Mouse (Mus musculus) hindbrain, embryonic 15.5 days (tissue): ENCODE results near the gene Capn15. TPM values are rescaled to one million over a fixed set of nuclear protein-coding genes. Genes with fewer than 3 reads are reported as not detected.

Experiments used
- ATAC-seq: fragments of 200-750 bp; cut with Nextera tagmentation; 2 replicates; pipeline ENCODE4 v1.8.0; 2017; ENCODE audit warnings: low read depth, moderate number of reproducible peaks, moderate TSS enrichment; ENCODE audit not compliant: low FRiP score
- H3K27ac ChIP-seq: fragments of 300-500 bp; sonication (generic); replicated peaks from 2 replicates; pipeline ENCODE4 v1.5.1; 2015; ENCODE audit warnings: mild to moderate bottlenecking, inconsistent platforms
- H3K27me3 ChIP-seq: fragments of 300-500 bp; sonication (generic); 2 replicates; pipeline ENCODE4 v1.6.1; 2015; ENCODE audit warnings: control low read depth, inconsistent platforms
- H3K36me3 ChIP-seq: fragments of 300-500 bp; sonication (generic); 2 replicates; pipeline ENCODE4 v1.6.1; 2015; ENCODE audit warnings: control low read depth, inconsistent platforms
- H3K4me1 ChIP-seq: fragments of 300-500 bp; sonication (generic); replicated peaks from 2 replicates; pipeline ENCODE4 v1.6.1; 2015; ENCODE audit warnings: control low read depth, inconsistent platforms
- H3K4me2 ChIP-seq: fragments of 300-500 bp; sonication (generic); 2 replicates; pipeline ENCODE4 v1.6.1; 2015; ENCODE audit warnings: moderate library complexity, mild to moderate bottlenecking, inconsistent platforms
- H3K4me3 ChIP-seq: fragments of 300-500 bp; sonication (generic); 2 replicates; pipeline ENCODE4 v1.5.1; 2015; ENCODE audit warnings: mild to moderate bottlenecking, inconsistent platforms
- H3K9ac ChIP-seq: fragments of 300-500 bp; sonication (generic); 2 replicates; pipeline ENCODE4 v1.6.1; 2015; ENCODE audit warnings: inconsistent platforms
- H3K9me3 ChIP-seq: fragments of 300-500 bp; sonication (generic); 2 replicates; pipeline ENCODE4 v1.6.1; 2016; ENCODE audit warnings: control low read depth, inconsistent platforms
- WGBS: fragments of 180-500 bp; shearing (Covaris S2); methylation state at CpG from one replicate; pipeline ENCODE4 v1.1.7; 2015; 5-methylcytosine and 5-hydroxymethylcytosine counted together
- polyA plus RNA-seq: library from polyadenylated mRNA; unstranded; fragments of >200 nt; fragmentation: Nextera tagmentation; extraction: Ambion mirVana; gene quantifications from 2 replicates; pipeline ENCODE4 v1.2.1, GENCODE M21; 2015

The Capn15 gene
- polyA plus RNA-seq, 1 experiment from 2014 or later: 27.6 TPM

DNA sequence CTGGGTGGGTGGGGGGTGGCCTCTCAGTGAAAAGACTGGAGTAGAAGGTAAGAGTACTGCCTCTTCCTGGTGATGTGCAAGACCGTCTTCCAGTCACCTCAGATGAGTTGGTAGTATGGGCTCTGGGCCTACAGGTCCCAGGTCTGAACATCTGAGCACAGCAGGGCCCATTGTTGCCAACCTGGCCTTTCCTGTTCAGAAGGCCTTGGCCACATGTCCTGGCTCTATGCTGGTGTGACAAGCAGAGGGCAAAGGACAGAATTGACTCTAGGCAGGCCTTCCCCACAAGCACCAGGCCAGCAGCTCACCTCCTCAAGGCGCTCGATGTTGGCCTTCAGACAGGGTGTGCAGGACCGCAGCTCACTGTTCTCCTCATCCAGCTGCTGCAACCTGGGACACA is 6.7 kb upstream of the Capn15 start:
- H3K36me3 ChIP-seq: peaks cover 58% of the 10 kb centered on the region
- no peaks in the 10 kb centered on the region for H3K27me3 ChIP-seq
- H3K9me3 ChIP-seq: no peaks in the 10 kb centered on the region
- no peak overlapping the region for H3K4me2 ChIP-seq
- no peak for ATAC-seq
- no peak overlapping the region for H3K9ac ChIP-seq
- no peaks in the 10 kb centered on the region for H3K4me1 ChIP-seq
- H3K27ac ChIP-seq: no peak overlapping the region
- whole genome bisulfite sequencing: 97% methylated on average over 4 of the region's 4 CpGs
- no peak overlapping the region for H3K4me3 ChIP-seq

DNA sequence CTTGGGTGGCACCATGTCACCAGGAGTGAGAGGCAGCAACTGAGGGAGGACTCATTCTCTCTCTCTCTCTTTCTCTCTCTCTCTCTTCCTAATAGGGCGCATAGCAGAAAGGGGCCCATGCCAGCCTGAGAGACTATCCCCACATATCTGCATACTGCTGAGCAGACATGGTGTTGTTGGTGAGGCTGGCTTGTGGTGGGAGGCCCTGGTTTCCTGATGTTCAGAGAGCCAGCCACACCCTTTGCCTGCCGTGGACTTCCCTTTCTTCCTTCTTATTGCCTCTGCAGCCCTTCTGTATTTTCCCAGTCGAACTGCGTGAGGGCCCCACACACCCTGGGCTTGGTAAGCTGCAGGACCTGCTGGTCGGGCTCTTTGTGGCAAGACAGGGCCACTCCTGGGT is 4.7 kb upstream of the Capn15 start:
- no peaks in the 10 kb centered on the region for H3K27me3 ChIP-seq
- H3K4me1 ChIP-seq: peaks cover 3% of the 10 kb centered on the region; the same call in 1 of the 2 replicates
- no peak overlapping the region for H3K27ac ChIP-seq
- H3K9ac ChIP-seq: no peak overlapping the region
- 97% methylated on average over 5 of the region's 5 CpGs for WGBS
- ATAC-seq: no peak
- H3K4me3 ChIP-seq: no peak overlapping the region
- no peaks in the 10 kb centered on the region for H3K9me3 ChIP-seq
- peaks cover 52% of the 10 kb centered on the region for H3K36me3 ChIP-seq
- H3K4me2 ChIP-seq: no peak overlapping the region

DNA sequence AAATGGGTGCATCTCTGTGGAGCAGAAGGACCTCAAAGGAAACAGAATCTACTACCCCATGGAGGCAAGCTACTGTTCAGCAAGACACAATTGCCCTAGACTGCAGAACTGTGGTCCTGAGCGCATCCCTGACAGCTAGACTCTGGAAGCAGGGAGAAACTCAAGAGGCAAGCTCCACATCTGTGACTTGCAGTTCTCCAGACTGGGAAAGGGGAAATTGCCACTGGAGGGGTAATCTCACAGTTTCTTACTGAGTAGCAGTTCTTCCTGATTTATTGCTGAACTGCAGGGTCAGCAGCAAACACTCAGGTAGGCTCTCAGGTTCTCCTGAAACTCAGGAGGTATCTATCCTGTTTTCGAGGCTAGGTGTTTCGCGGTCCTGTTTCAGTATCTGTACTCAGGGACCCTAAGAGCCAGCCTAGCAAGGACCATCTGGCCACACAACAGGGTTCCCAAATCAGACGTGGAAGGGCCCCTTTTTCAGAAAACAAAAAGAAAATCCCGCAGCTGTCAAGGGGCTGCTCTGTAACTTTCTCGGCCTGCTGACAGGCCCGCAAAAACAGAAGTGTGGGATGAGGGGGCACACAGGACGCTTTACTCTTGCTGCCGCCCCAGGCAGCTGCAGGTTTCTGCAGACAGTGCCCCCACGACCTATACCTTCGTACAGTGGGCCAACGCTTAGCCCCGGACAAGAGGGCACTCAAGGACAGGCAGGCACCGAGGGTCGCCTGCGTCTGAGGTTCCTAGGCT is 865 bp downstream of the Capn15 start:
- H3K27me3 ChIP-seq: no peaks in the 10 kb centered on the region
- H3K4me2 ChIP-seq: peak overlapping the region; percentile 82
- H3K4me3 ChIP-seq: peak overlapping the region; percentile 77
- H3K9ac ChIP-seq: peak overlapping the region; percentile 58
- no peak for ATAC-seq
- peaks cover 3% of the 10 kb centered on the region for H3K36me3 ChIP-seq
- peak overlapping the region; percentile 88 for H3K27ac ChIP-seq
- no peaks in the 10 kb centered on the region for H3K9me3 ChIP-seq
- 13% methylated on average over 17 of the region's 17 CpGs for WGBS
- H3K4me1 ChIP-seq: peaks cover 37% of the 10 kb centered on the region

DNA sequence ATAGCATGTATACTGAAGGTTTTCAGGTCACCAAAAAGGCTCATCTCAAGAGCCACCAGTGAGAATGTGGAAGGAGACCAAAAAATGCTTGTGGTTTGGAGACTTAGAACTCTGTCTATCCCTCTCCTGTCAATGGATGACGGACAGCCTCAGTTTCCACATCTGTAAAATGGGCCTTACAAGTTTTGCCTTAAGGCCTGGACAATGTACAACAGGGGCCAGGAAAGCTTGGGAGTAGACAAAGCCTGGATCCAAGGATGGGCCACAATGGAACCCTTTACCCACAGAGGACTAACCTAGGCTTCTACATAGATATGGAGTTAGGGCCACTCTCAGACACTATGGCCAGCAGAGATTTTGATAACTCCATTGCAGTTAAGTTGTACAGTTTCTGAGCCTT is 1.5 kb downstream of the Capn15 start:
- Histone ChIP-seq H3K27me3 (no peaks in the 10 kb centered on the region), H3K36me3 (no peaks in the 10 kb centered on the region), H3K9ac (peak overlapping the region; percentile 58; the same call in 1 of the 2 replicates), H3K4me3 (peak overlapping the region; percentile 77), H3K4me1 (peaks cover 37% of the 10 kb centered on the region), H3K4me2 (peak overlapping the region; percentile 82), H3K9me3 (no peaks in the 10 kb centered on the region), H3K27ac (peak overlapping the region; percentile 88; the same call in 1 of the 2 replicates)
- WGBS: 100% methylated on average over 1 of the region's 1 CpGs
- no peak for ATAC-seq

DNA sequence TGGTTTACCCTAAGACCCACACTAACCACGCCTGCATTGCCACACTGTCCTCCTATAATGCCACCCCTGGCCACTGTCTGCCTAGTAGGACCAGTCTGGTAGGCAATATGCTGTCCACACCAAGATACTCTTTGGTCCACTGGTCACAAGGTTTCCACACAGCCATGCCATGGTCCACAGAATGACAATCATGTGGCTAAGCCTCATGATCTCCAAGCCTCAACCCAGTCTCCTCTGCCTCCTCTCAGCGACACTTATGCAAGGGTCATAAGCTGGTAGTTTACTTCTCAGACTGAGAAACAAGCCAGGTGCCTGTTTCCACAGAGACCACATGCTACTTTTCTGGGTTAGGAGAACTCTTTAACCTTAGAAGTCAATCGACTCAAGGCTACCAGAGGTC is 2.7 kb downstream of the Capn15 start:
- 97% methylated on average over 3 of the region's 3 CpGs for WGBS
- ATAC-seq: no peak
- Histone ChIP-seq H3K27ac (no peak overlapping the region), H3K36me3 (no peaks in the 10 kb centered on the region), H3K9me3 (no peaks in the 10 kb centered on the region), H3K27me3 (no peaks in the 10 kb centered on the region), H3K4me1 (peaks cover 37% of the 10 kb centered on the region), H3K4me3 (no peak overlapping the region), H3K9ac (no peak overlapping the region), H3K4me2 (no peak overlapping the region)

DNA sequence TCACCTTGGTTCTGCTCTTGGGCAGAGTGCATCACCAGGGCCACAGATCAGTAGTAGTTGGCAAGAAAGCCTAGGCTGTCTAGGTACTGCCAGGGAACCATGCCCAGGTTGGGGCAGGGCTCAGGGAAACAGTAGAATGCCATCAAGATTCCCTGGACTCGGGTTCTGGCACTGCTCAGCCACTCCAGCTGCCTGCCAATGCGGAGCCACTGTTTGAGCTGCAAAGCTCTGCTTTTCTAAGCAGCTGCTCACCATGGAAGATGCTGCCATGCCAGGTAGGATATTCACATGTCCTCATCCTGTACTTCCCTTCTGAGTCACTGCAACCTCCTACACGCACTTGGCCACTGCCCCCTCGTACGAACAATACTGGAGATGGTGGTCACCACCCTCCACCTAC is 4.7 kb downstream of the Capn15 start:
- no peak for ATAC-seq
- H3K4me1 ChIP-seq: peaks cover 34% of the 10 kb centered on the region
- no peaks in the 10 kb centered on the region for H3K9me3 ChIP-seq
- H3K9ac ChIP-seq: no peak overlapping the region
- 86% methylated on average over 5 of the region's 5 CpGs for WGBS
- H3K4me2 ChIP-seq: no peak overlapping the region
- H3K4me3 ChIP-seq: no peak overlapping the region
- no peaks in the 10 kb centered on the region for H3K36me3 ChIP-seq
- H3K27ac ChIP-seq: no peak overlapping the region
- no peaks in the 10 kb centered on the region for H3K27me3 ChIP-seq

DNA sequence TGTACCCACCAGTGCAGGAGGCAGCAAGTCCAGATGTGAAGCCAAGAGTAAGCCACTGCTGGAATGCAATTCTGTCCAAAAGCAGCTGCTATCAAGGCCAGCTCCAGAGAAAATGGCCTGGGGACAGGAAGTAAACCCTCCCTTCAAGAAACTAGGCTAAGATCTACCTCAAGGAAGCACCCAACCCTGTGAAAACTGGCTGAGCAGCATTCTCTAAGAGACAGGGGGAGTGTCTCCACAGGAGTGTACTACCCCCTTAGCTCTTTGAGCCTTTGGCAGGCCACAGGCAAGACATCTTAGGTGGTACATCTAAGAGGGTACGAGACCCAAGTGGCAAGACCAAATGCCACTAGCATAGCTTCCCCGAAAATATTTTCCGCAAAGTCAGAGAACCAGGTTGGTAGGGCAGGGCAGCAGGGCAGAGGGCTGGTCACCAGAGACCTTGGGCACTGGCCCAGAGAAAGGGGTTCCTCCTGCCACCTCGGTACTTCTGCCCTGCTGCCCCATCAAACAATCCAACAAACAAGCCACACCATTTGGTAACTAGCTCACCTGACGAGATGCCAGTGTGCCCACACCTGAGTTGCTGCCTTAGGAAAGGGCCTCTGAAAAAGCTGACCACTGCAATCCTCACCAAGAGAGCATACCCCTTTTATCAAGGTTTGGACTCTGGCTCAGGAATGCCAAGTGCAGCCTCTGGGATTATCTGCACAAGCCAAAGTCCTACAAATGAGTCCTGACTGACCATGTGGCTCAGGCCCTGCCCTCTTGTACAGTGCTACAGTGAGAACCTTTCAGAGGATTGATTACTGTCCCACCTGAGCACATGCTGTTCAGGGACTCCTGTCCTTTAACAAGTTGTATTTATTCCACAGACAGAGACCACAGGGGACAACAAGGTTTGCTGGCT is 5.5 kb downstream of the Capn15 start:
- Histone ChIP-seq H3K4me3 (no peak overlapping the region), H3K9ac (no peak overlapping the region), H3K27ac (no peak overlapping the region), H3K9me3 (no peaks in the 10 kb centered on the region), H3K4me1 (peaks cover 34% of the 10 kb centered on the region), H3K27me3 (no peaks in the 10 kb centered on the region), H3K36me3 (no peaks in the 10 kb centered on the region), H3K4me2 (no peak overlapping the region)
- WGBS: 92% methylated on average over 5 of the region's 5 CpGs
- no peak for ATAC-seq

DNA sequence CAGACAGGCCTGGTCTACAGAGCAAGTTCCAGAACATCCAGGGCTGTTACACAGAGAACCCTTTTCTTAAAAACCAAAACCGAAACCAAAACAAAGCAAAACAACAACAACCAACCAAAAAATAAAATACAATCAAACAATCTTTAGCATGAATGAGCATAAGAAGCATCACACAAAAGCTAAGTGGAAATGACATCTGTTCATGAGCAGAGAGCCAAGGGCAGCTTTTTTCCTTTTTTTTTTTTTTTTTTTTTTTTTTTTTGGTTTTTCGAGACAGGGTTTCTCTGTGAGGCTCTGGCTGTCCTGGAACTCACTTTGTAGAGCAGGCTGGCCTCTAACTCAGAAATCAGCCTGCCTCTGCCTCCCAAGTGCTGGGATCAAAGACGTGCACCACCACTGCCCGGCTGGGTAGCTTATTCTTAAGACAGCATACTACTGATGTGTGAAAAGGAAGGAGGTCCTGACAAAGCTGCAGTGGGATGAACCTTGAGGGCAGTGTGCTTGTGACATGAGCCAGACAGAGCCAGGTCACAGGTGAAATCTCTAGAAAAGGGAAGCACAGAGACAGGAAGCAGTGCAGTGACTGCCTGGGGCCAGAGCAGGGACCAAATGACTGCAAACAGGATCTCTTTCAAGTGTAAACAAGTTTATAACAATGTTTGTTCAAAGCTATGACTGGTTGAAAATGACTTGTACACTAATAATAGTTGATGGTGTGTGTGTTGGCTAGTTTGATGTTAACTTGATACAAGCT is 14.5 kb downstream of the Capn15 start:
- Histone ChIP-seq H3K4me2 (no peak overlapping the region), H3K27ac (no peak overlapping the region; the same call in 1 of the 2 replicates), H3K27me3 (no peaks in the 10 kb centered on the region), H3K4me1 (no peaks in the 10 kb centered on the region), H3K36me3 (no peaks in the 10 kb centered on the region; the same call in 1 of the 2 replicates), H3K9ac (no peak overlapping the region), H3K9me3 (no peaks in the 10 kb centered on the region), H3K4me3 (no peak overlapping the region)
- ATAC-seq: no peak
- 87% methylated on average over 4 of the region's 4 CpGs for whole genome bisulfite sequencing

DNA sequence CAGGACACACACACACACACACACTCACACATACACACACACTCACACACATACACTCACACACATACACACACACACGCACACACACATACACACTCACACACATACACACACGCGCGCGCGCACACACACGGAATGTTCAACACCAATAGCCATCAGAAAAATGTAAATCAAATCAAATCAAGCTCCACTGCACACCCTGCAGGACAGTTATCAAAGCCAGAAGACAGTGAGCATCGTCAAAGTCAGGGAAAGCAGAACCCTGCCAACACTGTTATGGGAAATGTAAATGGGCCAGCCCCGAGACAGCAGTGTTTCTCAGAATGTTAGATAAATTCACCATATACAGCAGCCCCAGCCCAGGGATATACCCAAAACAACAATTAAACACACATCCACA is 15.1 kb downstream of the Capn15 start:
- H3K4me1 ChIP-seq: no peaks in the 10 kb centered on the region
- no peak overlapping the region; the same call in 1 of the 2 replicates for H3K27ac ChIP-seq
- H3K9me3 ChIP-seq: no peaks in the 10 kb centered on the region
- no peak for ATAC-seq
- H3K4me2 ChIP-seq: no peak overlapping the region
- H3K27me3 ChIP-seq: no peaks in the 10 kb centered on the region
- no peak overlapping the region for H3K9ac ChIP-seq
- no peak overlapping the region for H3K4me3 ChIP-seq
- no peaks in the 10 kb centered on the region; the same call in 1 of the 2 replicates for H3K36me3 ChIP-seq
- WGBS: 81% methylated on average over 9 of the region's 9 CpGs

DNA sequence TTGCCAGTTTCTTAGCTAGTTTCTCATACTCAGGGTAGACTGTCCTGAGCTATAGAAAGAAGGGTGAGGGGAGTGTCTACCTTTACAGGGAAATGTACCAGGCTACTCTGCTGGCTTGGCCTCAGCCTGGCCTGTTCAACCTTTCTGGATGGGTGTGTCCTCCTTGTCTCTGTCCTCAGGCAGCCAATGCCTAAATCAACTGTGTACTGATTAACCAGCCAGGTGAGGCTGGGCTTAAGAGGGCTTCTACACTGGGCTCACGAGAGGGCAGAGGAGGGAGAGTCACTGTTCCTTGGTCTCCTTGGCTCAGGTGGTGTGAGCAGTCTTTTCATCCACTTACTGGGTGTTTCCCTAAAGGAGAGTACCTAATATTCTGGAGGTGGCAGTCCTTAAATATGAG is 17.4 kb downstream of the Capn15 start:
- no peaks in the 10 kb centered on the region for H3K27me3 ChIP-seq
- H3K9me3 ChIP-seq: no peaks in the 10 kb centered on the region
- no peak for ATAC-seq
- 64% methylated on average over 1 of the region's 1 CpGs for WGBS
- no peak overlapping the region for H3K4me3 ChIP-seq
- H3K9ac ChIP-seq: no peak overlapping the region
- H3K4me2 ChIP-seq: no peak overlapping the region
- no peaks in the 10 kb centered on the region for H3K4me1 ChIP-seq
- no peak overlapping the region for H3K27ac ChIP-seq
- H3K36me3 ChIP-seq: no peaks in the 10 kb centered on the region; the same call in 1 of the 2 replicates

DNA sequence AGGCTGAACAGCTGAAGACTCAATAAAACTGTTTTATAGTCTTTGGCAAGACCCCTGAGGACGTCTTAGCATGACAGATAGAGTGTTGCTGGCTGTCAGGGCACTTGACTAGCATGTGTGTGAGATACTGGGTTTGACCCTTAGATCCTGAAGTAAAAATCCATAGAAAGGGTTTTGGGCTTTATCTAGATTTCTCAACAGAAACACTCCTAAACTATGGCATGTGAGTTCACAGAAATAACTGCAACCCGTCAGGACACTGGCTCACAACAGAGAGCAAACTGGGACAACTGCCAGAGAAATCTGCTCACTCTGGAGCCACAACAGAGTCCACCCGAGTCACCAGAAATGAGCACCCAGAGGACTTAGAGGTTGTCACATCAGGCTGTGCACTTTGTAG is 17.9 kb downstream of the Capn15 start:
- H3K4me3 ChIP-seq: no peak overlapping the region
- no peaks in the 10 kb centered on the region for H3K4me1 ChIP-seq
- no peak overlapping the region for H3K9ac ChIP-seq
- ATAC-seq: no peak
- H3K4me2 ChIP-seq: no peak overlapping the region
- H3K9me3 ChIP-seq: no peaks in the 10 kb centered on the region
- H3K27me3 ChIP-seq: no peaks in the 10 kb centered on the region
- H3K27ac ChIP-seq: no peak overlapping the region
- no peaks in the 10 kb centered on the region; the same call in 1 of the 2 replicates for H3K36me3 ChIP-seq
- 63% methylated on average over 3 of the region's 3 CpGs for WGBS
